32 mouse cellular contexts compared by ENCODE assay signal in genomic region chr1:155126716-155127115, GRCm38 (mm10). TPM values are rescaled to one million over a fixed set of nuclear protein-coding genes. Genes with fewer than 3 reads are reported as not detected.
DNase-seq lines count a peak whose midpoint lies in the region; TF ChIP-seq lines count a peak whose summit lies in the region.
"Had no signal": no experiment of that assay in that cellular context is flagged by ENCODE, and none has a peak within 500 bp of the region (broad histone marks: within the 10 kb centered on the region; RNA-seq: fewer than 3 reads in every experiment).

No protein-coding gene starts in this region.

- intact Hi-C loops in gastrocnemius, adult 2 months (cut with DNase I): no loop called here

- H3K4me3 ChIP-seq in gastrocnemius, adult 2 months: no peak overlapping the region
- H3K4me3 ChIP-seq: erythroblast, embryonic 14.5 days; heart, embryonic 12.5 days; hindbrain, embryonic 13.5 days had no signal

- DNase-seq in adrenal gland, postnatal 10 days: peak; percentile 61
- no peak for DNase-seq in adrenal gland, postnatal 4 days (ENCODE audit: low spot score in 2 of 2)
- peak; percentile 50 for DNase-seq in gastrocnemius, adult 2 months
- no peak for DNase-seq in gastrocnemius, adult 8-10 months (ENCODE audit: low spot score in 2 of 2)
- DNase-seq in 3T3-L1 (ENCODE audit: low read depth, low spot score) (peak; percentile 76), adipocyte (ENCODE audit: low spot score) (peak; percentile 81)
- DNase-seq in urinary bladder, postnatal 10 days (ENCODE audit: low spot score): no peak
- DNase-seq in spleen, postnatal 36 days (ENCODE audit: low spot score in 2 of 2): no peak
- DNase-seq: B cell, adult 2 months; cerebellum, adult 9-10 months; embryo, embryonic 11 days; gastrocnemius, postnatal 25 days; heart, adult 18-20 months; heart, postnatal 4 days; kidney, adult 8-10 months; kidney, postnatal 4 days; layer of hippocampus, postnatal 36 days; left cerebral cortex, postnatal 4 days; liver; lung, adult 2 months; lung, postnatal 10 days; midbrain, embryonic 14.5 days; right cerebral cortex, postnatal 25 days; spleen, adult 18-20 months; thymus, adult 2 months had no signal

- H3K27ac ChIP-seq in gastrocnemius, adult 2 months: peak overlapping the region; percentile 91
- H3K27ac ChIP-seq: hindbrain, embryonic 13.5 days; kidney, postnatal 0 days; liver, embryonic 14.5 days; macrophage; stomach, postnatal 0 days had no signal

- TF ChIP-seq CTCF in gastrocnemius, adult 2 months (IDR thresholded peaks at IDR 0.05): no peak

RNA-seq across cellular contexts. Expression of gene Mr1, which starts 19.9 kb away (rescaled TPM):
- 10 to 100 TPM; 13.4 to 18.6 TPM for total RNA-seq in adrenal gland, postnatal 10 days (2021)
- 10 to 100 TPM; 27.8 to 33.1 TPM for total RNA-seq in adrenal gland, postnatal 4 days (2021)
- 10 to 100 TPM in 1 of 2 experiments, 1 to 10 TPM in 1; 10.0 to 11.1 TPM for total RNA-seq in gastrocnemius, adult 2 months (2021)
- 10 to 100 TPM; 12.4 to 16.1 (median 13.3) TPM for total RNA-seq in gastrocnemius, adult 8-10 months (2022)

RNA-seq across cellular contexts. Expression of gene Ier5, which starts 27.3 kb away (rescaled TPM):
- total RNA-seq in adrenal gland, postnatal 10 days (2021): 10 to 100 TPM; 10.8 to 12.6 TPM
- 10 to 100 TPM; 12.8 to 14.4 TPM for total RNA-seq in adrenal gland, postnatal 4 days (2021)
- 1 to 10 TPM; 4.6 to 4.7 TPM for total RNA-seq in gastrocnemius, adult 2 months (2021)
- total RNA-seq in gastrocnemius, adult 8-10 months (2022): 1 to 10 TPM; 4.7 to 9.9 (median 6.4) TPM

RNA-seq across cellular contexts. Expression of gene Stx6, which starts 31.8 kb away (rescaled TPM):
- total RNA-seq in adrenal gland, postnatal 10 days (2021): 10 to 100 TPM; 47.9 to 65.0 TPM
- total RNA-seq in adrenal gland, postnatal 4 days (2021): 10 to 100 TPM; 72.5 to 76.7 TPM
- 10 to 100 TPM; 10.5 to 12.8 TPM for total RNA-seq in gastrocnemius, adult 2 months (2021)
- 10 to 100 TPM; 12.1 to 14.6 (median 13.0) TPM for total RNA-seq in gastrocnemius, adult 8-10 months (2022)

Comparison
In these comparisons a context has a peak if more than half of its experiments do, and no peak if none do; other contexts are left out.
1. DNase-seq: peak in adrenal gland, postnatal 10 days (single experiment), gastrocnemius, adult 2 months (single experiment), 3T3-L1 (single experiment) and adipocyte (single experiment); none in adrenal gland, postnatal 4 days (0 of 2), gastrocnemius, adult 8-10 months (0 of 2), urinary bladder, postnatal 10 days (single experiment) and spleen, postnatal 36 days (0 of 2).